Mouse (Mus musculus): ENCODE data around the gene Ppat. TPM values are rescaled to one million over a fixed set of nuclear protein-coding genes. Genes with fewer than 3 reads are reported as not detected.

Ppat gene
- polyA plus RNA-seq, 1 experiment from 2014 or later = 12.8 TPM

- Histone ChIP-seq H3K9me3 (ENCODE audit: control insufficient read depth, low read length) (no peaks in the 10 kb centered on the region), H3K27ac (ENCODE audit: low read depth, low read length) (no peak overlapping the region), H3K27me3 (ENCODE audit: control insufficient read depth, insufficient read depth, low read length) (no peaks in the 10 kb centered on the region; the same call in 1 of the 2 replicates), H3K36me3 (ENCODE audit: control insufficient read depth, insufficient read depth, low read length) (peaks cover 19% of the 10 kb centered on the region; the same call in 1 of the 2 replicates), H3K4me1 (ENCODE audit: control insufficient read depth, insufficient read depth, low read length) (peaks cover 21% of the 10 kb centered on the region), H3K9ac (replicated peaks; ENCODE audit: low read depth, low read length) (no peak overlapping the region), H3K4me3 (ENCODE audit: low read depth, low read length) (no peak overlapping the region), H3K4me2 (ENCODE audit: low read depth, low read length) (no peak overlapping the region)
- no peak for ATAC-seq (ENCODE audit: low read depth)
- WGBS = 78% methylated on average over 3 of the region's 3 CpGs
These were observed 2.4 kb upstream of the Ppat start for GRCm38 (mm10) chr5:76953794-76954193.

- Histone ChIP-seq H3K4me1 (ENCODE audit: control insufficient read depth, insufficient read depth, low read length) (peaks cover 21% of the 10 kb centered on the region), H3K36me3 (ENCODE audit: control insufficient read depth, insufficient read depth, low read length) (peaks cover 6% of the 10 kb centered on the region), H3K27me3 (ENCODE audit: control insufficient read depth, insufficient read depth, low read length) (no peaks in the 10 kb centered on the region; the same call in 1 of the 2 replicates), H3K9ac (replicated peaks; ENCODE audit: low read depth, low read length) (peak overlapping the region; percentile 74), H3K9me3 (ENCODE audit: control insufficient read depth, low read length) (no peaks in the 10 kb centered on the region), H3K4me3 (ENCODE audit: low read depth, low read length) (peak overlapping the region; percentile 63), H3K27ac (ENCODE audit: low read depth, low read length) (no peak overlapping the region), H3K4me2 (ENCODE audit: low read depth, low read length) (peak overlapping the region; percentile 74)
- no peak for ATAC-seq (ENCODE audit: low read depth)
- 10% methylated on average over 7 of the region's 7 CpGs for WGBS
These were observed 998 bp upstream of the Ppat start for GRCm38 (mm10) chr5:76952112-76953040.

GRCm38 (mm10) chr5:76950343-76951105 is 854 bp downstream of the Ppat start:
- peaks cover 21% of the 10 kb centered on the region for H3K4me1 ChIP-seq (ENCODE audit: control insufficient read depth, insufficient read depth, low read length)
- H3K9me3 ChIP-seq (ENCODE audit: control insufficient read depth, low read length) = no peaks in the 10 kb centered on the region
- no peak for ATAC-seq (ENCODE audit: low read depth)
- no peaks in the 10 kb centered on the region; the same call in 1 of the 2 replicates for H3K27me3 ChIP-seq (ENCODE audit: control insufficient read depth, insufficient read depth, low read length)
- peak overlapping the region; percentile 74 for H3K4me2 ChIP-seq (ENCODE audit: low read depth, low read length)
- peak overlapping the region; percentile 39 for H3K9ac ChIP-seq (replicated peaks; ENCODE audit: low read depth, low read length)
- H3K4me3 ChIP-seq (ENCODE audit: low read depth, low read length) = peak overlapping the region; percentile 63
- no peaks in the 10 kb centered on the region; the same call in 1 of the 2 replicates for H3K36me3 ChIP-seq (ENCODE audit: control insufficient read depth, insufficient read depth, low read length)
- peak overlapping the region; percentile 52 for H3K27ac ChIP-seq (ENCODE audit: low read depth, low read length)
- WGBS = 1% methylated on average over 24 of the region's 24 CpGs

GRCm38 (mm10) chr5:76947758-76948157 is 3.6 kb downstream of the Ppat start:
- H3K4me2 ChIP-seq (ENCODE audit: low read depth, low read length) = no peak overlapping the region
- 92% methylated on average over 4 of the region's 4 CpGs for WGBS
- H3K9ac ChIP-seq (replicated peaks; ENCODE audit: low read depth, low read length) = no peak overlapping the region
- ATAC-seq (ENCODE audit: low read depth) = no peak
- H3K4me1 ChIP-seq (ENCODE audit: control insufficient read depth, insufficient read depth, low read length) = peaks cover 21% of the 10 kb centered on the region
- H3K4me3 ChIP-seq (ENCODE audit: low read depth, low read length) = no peak overlapping the region
- H3K27ac ChIP-seq (ENCODE audit: low read depth, low read length) = no peak overlapping the region
- H3K9me3 ChIP-seq (ENCODE audit: control insufficient read depth, low read length) = no peaks in the 10 kb centered on the region
- H3K36me3 ChIP-seq (ENCODE audit: control insufficient read depth, insufficient read depth, low read length) = no peaks in the 10 kb centered on the region; the same call in 1 of the 2 replicates
- H3K27me3 ChIP-seq (ENCODE audit: control insufficient read depth, insufficient read depth, low read length) = no peaks in the 10 kb centered on the region; the same call in 1 of the 2 replicates

- Histone ChIP-seq H3K36me3 (ENCODE audit: control insufficient read depth, insufficient read depth, low read length) (no peaks in the 10 kb centered on the region; the same call in 1 of the 2 replicates), H3K9me3 (ENCODE audit: control insufficient read depth, low read length) (no peaks in the 10 kb centered on the region), H3K27ac (ENCODE audit: low read depth, low read length) (no peak overlapping the region), H3K4me3 (ENCODE audit: low read depth, low read length) (no peak overlapping the region), H3K4me1 (ENCODE audit: control insufficient read depth, insufficient read depth, low read length) (peaks cover 14% of the 10 kb centered on the region), H3K27me3 (ENCODE audit: control insufficient read depth, insufficient read depth, low read length) (no peaks in the 10 kb centered on the region; the same call in 1 of the 2 replicates), H3K4me2 (ENCODE audit: low read depth, low read length) (no peak overlapping the region), H3K9ac (replicated peaks; ENCODE audit: low read depth, low read length) (no peak overlapping the region)
- 92% methylated on average over 4 of the region's 4 CpGs for WGBS
- ATAC-seq (ENCODE audit: low read depth) = no peak
These were observed 4.2 kb downstream of the Ppat start for GRCm38 (mm10) chr5:76947142-76947541.

GRCm38 (mm10) chr5:76945678-76946033 is 5.7 kb downstream of the Ppat start:
- Histone ChIP-seq H3K9me3 (ENCODE audit: control insufficient read depth, low read length) (no peaks in the 10 kb centered on the region), H3K4me1 (ENCODE audit: control insufficient read depth, insufficient read depth, low read length) (0 out of 2 replicates have a peak, but pooled peaks cover 13% of the 10 kb centered on the region)
- 85% methylated on average over 2 of the region's 2 CpGs for WGBS

GRCm38 (mm10) chr5:76944965-76945677 is 6.3 kb downstream of the Ppat start:
- no peak overlapping the region for H3K4me3 ChIP-seq (ENCODE audit: low read depth, low read length)
- WGBS = 79% methylated on average over 6 of the region's 6 CpGs
- no peak overlapping the region for H3K4me2 ChIP-seq (ENCODE audit: low read depth, low read length)
- H3K27ac ChIP-seq (ENCODE audit: low read depth, low read length) = no peak overlapping the region
- 0 out of 2 replicates have a peak, but pooled peaks cover 9% of the 10 kb centered on the region for H3K4me1 ChIP-seq (ENCODE audit: control insufficient read depth, insufficient read depth, low read length)
- no peaks in the 10 kb centered on the region for H3K27me3 ChIP-seq (ENCODE audit: control insufficient read depth, insufficient read depth, low read length)
- H3K36me3 ChIP-seq (ENCODE audit: control insufficient read depth, insufficient read depth, low read length) = no peaks in the 10 kb centered on the region; the same call in 1 of the 2 replicates
- no peaks in the 10 kb centered on the region for H3K9me3 ChIP-seq (ENCODE audit: control insufficient read depth, low read length)
- H3K9ac ChIP-seq (replicated peaks; ENCODE audit: low read depth, low read length) = no peak overlapping the region
- no peak for ATAC-seq (ENCODE audit: low read depth)

More at GRCm38 (mm10) chr5:76945678-76946033, 5.7 kb downstream of the Ppat start:
- no peak for ATAC-seq (ENCODE audit: low read depth)
- Histone ChIP-seq H3K27ac (ENCODE audit: low read depth, low read length) (no peak overlapping the region), H3K4me3 (ENCODE audit: low read depth, low read length) (no peak overlapping the region), H3K27me3 (ENCODE audit: control insufficient read depth, insufficient read depth, low read length) (no peaks in the 10 kb centered on the region), H3K9ac (replicated peaks; ENCODE audit: low read depth, low read length) (no peak overlapping the region), H3K4me2 (ENCODE audit: low read depth, low read length) (no peak overlapping the region), H3K36me3 (ENCODE audit: control insufficient read depth, insufficient read depth, low read length) (no peaks in the 10 kb centered on the region; the same call in 1 of the 2 replicates)

GRCm38 (mm10) chr5:76942505-76942904 is 8.9 kb downstream of the Ppat start:
- Histone ChIP-seq H3K9me3 (ENCODE audit: control insufficient read depth, low read length) (no peaks in the 10 kb centered on the region), H3K4me3 (ENCODE audit: low read depth, low read length) (no peak overlapping the region), H3K27ac (ENCODE audit: low read depth, low read length) (no peak overlapping the region), H3K9ac (replicated peaks; ENCODE audit: low read depth, low read length) (no peak overlapping the region), H3K36me3 (ENCODE audit: control insufficient read depth, insufficient read depth, low read length) (no peaks in the 10 kb centered on the region), H3K4me2 (ENCODE audit: low read depth, low read length) (no peak overlapping the region), H3K4me1 (ENCODE audit: control insufficient read depth, insufficient read depth, low read length) (no peaks in the 10 kb centered on the region), H3K27me3 (ENCODE audit: control insufficient read depth, insufficient read depth, low read length) (no peaks in the 10 kb centered on the region)
- WGBS = 92% methylated on average over 4 of the region's 4 CpGs
- no peak for ATAC-seq (ENCODE audit: low read depth)

Measured in neural tube, embryonic 14.5 days (tissue).